Mouse (Mus musculus): ENCODE results near the gene Galntl5. TPM values are rescaled to one million over a fixed set of nuclear protein-coding genes. Genes with fewer than 3 reads are reported as not detected.
"Not testable (repeated sequence)": the region's sequence is repeated elsewhere in the genome, so short reads cannot be mapped to it uniquely, and the experiment has no call there.

Galntl5 gene
- polyA plus RNA-seq, 1 experiment, result not detected

- Histone ChIP-seq H3K4me3 (replicated peaks; ENCODE audit: extremely low read depth, low read depth, low read length) (no peak overlapping the region), H3K4me1 (ENCODE audit: control insufficient read depth, insufficient read depth, low read length) (no peaks in the 10 kb centered on the region)
- TF ChIP-seq CTCF (IDR thresholded peaks at IDR 0.05; ENCODE audit: insufficient read depth, low read length) (no peak), POLR2A (IDR thresholded peaks at IDR 0.05; ENCODE audit: borderline replicate concordance, extremely low read depth, low read depth, low read length) (no peak)
- WGBS, result 87% methylated on average over 3 of the region's 3 CpGs
- DNase-seq, result no peak
Observed at GRCm38 (mm10) chr5:25163938-25164337, 17.3 kb upstream of the Galntl5 start.

DNA sequence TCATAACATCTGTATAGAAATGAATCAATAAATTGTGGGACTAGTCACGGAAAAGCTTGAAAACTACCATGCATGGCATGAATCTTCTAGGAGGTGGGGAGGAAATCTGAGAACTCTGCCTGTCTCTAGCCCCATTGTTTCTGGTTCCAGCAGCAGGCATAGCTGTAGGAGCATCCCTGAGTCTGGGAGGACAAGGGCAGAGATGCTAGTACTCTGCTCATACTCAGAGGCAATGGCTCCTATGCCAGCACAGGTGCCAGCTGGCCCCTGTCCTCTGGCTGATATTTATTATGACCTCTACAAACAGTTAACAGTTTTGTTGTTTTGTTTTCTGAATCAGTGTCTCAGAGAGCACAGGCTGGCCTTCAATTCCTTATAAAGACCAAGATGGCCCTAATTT is 16.9 kb upstream of the Galntl5 start:
- no peak for DNase-seq
- Histone ChIP-seq H3K4me1 (ENCODE audit: control insufficient read depth, insufficient read depth, low read length) (no peaks in the 10 kb centered on the region), H3K4me3 (replicated peaks; ENCODE audit: extremely low read depth, low read depth, low read length) (no peak overlapping the region)
- 87% methylated on average over 1 of the region's 1 CpGs for WGBS
- TF ChIP-seq CTCF (IDR thresholded peaks at IDR 0.05; ENCODE audit: insufficient read depth, low read length), result no peak
- no peak for TF ChIP-seq POLR2A (IDR thresholded peaks at IDR 0.05; ENCODE audit: borderline replicate concordance, extremely low read depth, low read depth, low read length)

DNA sequence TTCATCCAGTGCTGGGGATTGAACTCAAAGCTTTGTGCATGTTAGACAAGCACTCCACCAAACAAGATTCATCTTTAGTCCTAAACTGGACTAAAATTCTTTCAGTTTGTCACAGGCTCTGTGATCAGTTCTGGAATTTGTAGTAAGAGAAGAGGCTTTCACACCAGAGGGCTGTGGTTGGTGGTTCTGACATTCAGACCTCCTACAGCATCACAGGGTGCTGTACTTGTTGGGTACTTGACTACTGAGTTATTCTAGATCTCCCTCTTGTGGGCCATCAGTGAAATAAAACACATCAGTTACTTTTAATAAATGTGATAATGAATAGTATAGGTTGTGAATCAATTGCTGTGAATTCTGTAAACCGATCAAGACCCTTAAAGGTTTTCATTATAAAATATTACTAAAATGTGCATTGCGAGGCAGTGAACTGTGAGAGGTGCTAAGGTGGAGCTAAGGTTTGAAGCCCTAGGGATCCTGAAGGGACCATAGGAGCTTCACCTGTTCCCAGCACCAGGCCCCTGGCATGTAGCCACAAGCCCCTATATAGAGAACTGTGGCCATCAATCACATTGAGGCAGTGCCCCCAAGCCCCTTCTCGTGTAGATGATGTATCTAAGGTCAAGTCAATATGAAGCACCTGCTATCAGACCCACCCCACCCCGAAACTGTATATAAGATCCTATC is 16.0 kb upstream of the Galntl5 start:
- H3K4me1 ChIP-seq (ENCODE audit: control insufficient read depth, insufficient read depth, low read length), result no peaks in the 10 kb centered on the region
- no peak overlapping the region for H3K4me3 ChIP-seq (replicated peaks; ENCODE audit: extremely low read depth, low read depth, low read length)
- no peak for TF ChIP-seq CTCF (IDR thresholded peaks at IDR 0.05; ENCODE audit: insufficient read depth, low read length)
- TF ChIP-seq POLR2A (IDR thresholded peaks at IDR 0.05; ENCODE audit: borderline replicate concordance, extremely low read depth, low read depth, low read length), result no peak
- no peak for DNase-seq
- WGBS, result 80% methylated on average over 4 of the region's 4 CpGs

DNA sequence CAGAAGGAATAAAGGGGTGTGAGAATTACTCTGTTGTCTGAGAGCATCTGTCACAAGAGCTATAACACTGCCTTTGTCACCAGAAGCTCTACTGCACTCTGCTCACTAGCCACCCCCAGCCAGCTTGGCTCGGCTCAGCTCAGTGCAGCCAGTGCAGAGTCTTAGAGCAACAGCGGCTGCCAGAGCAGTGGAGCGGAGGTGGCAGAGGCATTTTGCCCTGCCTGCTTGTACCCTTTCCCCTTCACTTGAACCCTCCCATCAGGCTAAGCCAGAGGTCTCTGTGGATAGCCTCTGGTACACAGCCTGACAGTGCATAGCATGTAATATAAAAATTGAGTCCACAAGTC is 15.5 kb upstream of the Galntl5 start:
- no peak for DNase-seq
- WGBS, result 83% methylated on average over 3 of the region's 3 CpGs
- no peaks in the 10 kb centered on the region for H3K4me1 ChIP-seq (ENCODE audit: control insufficient read depth, insufficient read depth, low read length)
- H3K4me3 ChIP-seq (replicated peaks; ENCODE audit: extremely low read depth, low read depth, low read length), result no peak overlapping the region
- TF ChIP-seq CTCF (IDR thresholded peaks at IDR 0.05; ENCODE audit: insufficient read depth, low read length) (no peak), POLR2A (IDR thresholded peaks at IDR 0.05; ENCODE audit: borderline replicate concordance, extremely low read depth, low read depth, low read length) (no peak)

DNA sequence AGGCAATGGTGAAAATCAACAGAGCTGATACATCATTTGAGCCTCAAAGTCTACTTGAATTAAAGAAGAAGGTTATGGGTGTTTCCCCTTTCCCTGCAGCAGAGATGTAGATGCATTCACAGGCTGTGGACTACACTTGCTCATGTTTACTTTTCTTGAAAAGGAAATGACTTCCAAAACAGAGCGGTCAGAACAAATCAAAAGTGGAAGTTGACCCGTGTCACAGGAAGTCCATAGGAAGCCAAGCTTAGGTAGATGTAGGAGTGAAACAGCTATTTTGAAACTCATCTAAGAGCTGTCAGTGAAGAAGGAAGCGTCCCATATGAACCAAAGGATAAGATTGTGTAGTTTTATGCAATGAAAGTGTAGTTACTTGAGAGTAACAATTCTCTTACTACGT is 14.6 kb upstream of the Galntl5 start:
- 35% methylated on average over 4 of the region's 4 CpGs for WGBS
- no peak for TF ChIP-seq CTCF (IDR thresholded peaks at IDR 0.05; ENCODE audit: insufficient read depth, low read length)
- TF ChIP-seq POLR2A (IDR thresholded peaks at IDR 0.05; ENCODE audit: borderline replicate concordance, extremely low read depth, low read depth, low read length), result no peak
- H3K4me1 ChIP-seq (ENCODE audit: control insufficient read depth, insufficient read depth, low read length), result no peaks in the 10 kb centered on the region

DNA sequence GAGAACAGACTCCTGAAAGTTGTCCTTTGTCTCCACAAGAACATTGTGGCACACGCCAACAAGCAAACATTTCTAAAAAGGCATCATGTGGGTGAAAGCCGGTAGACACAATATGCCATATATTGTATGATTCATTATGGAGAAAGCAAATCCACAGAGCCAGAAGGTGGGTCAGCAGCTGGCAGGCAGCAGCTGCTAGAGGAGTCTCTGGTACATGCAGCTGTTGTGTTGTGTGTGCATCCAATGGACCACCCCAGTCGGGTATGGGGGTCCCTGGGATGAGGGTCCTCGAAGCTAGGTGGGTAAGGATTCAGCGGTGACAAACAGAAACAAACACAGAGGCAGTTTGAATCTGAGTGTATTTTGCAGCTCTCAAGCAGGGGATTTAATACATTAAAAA is 3.3 kb upstream of the Galntl5 start:
- H3K4me1 ChIP-seq (ENCODE audit: control insufficient read depth, insufficient read depth, low read length); H3K4me3 ChIP-seq (replicated peaks; ENCODE audit: extremely low read depth, low read depth, low read length); DNase-seq: not testable (repeated sequence)
- WGBS, result 81% methylated on average over 5 of the region's 5 CpGs

More for the DNA sequence above, 14.6 kb upstream of the Galntl5 start:
- no peak overlapping the region for H3K4me3 ChIP-seq (replicated peaks; ENCODE audit: extremely low read depth, low read depth, low read length)
- DNase-seq, result no peak

GRCm38 (mm10) chr5:25178543-25178942 is 2.7 kb upstream of the Galntl5 start:
- 86% methylated on average over 4 of the region's 4 CpGs for WGBS
- not testable (repeated sequence) for DNase-seq

DNA sequence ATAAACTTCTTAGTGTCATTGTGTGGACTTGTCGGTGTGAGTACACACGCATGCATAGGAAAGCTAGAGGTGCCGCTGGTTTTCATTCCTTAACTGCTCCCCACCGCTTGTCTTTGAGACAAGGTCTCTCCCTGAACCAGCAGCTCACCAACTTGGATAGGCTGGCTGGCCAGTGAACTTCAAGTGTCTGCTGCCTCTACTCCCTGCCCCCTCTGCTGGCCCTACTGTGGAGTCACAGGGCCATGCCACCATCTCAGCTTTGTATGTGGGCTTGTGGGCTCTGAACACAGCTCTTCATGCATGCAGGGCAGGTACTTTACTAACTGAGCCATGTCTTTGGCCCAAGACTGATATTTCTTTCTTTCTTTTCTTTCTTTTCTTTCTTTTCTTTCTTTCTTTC is 2.0 kb upstream of the Galntl5 start:
- 97% methylated on average over 4 of the region's 4 CpGs for WGBS
- Histone ChIP-seq H3K4me1 (ENCODE audit: control insufficient read depth, insufficient read depth, low read length) (no peaks in the 10 kb centered on the region), H3K4me3 (replicated peaks; ENCODE audit: extremely low read depth, low read depth, low read length) (no peak overlapping the region)
- no peak for DNase-seq
- TF ChIP-seq POLR2A (IDR thresholded peaks at IDR 0.05; ENCODE audit: borderline replicate concordance, extremely low read depth, low read depth, low read length) (no peak), CTCF (IDR thresholded peaks at IDR 0.05; ENCODE audit: insufficient read depth, low read length) (no peak)

More at GRCm38 (mm10) chr5:25178543-25178942, 2.7 kb upstream of the Galntl5 start:
- H3K4me3 ChIP-seq (replicated peaks; ENCODE audit: extremely low read depth, low read depth, low read length); H3K4me1 ChIP-seq (ENCODE audit: control insufficient read depth, insufficient read depth, low read length): not testable (repeated sequence)

- TF ChIP-seq POLR2A (IDR thresholded peaks at IDR 0.05; ENCODE audit: borderline replicate concordance, extremely low read depth, low read depth, low read length) (no peak), CTCF (IDR thresholded peaks at IDR 0.05; ENCODE audit: insufficient read depth, low read length) (no peak)
- WGBS, result 88% methylated on average over 3 of the region's 3 CpGs
Observed at GRCm38 (mm10) chr5:25179936-25180488, 1.2 kb upstream of the Galntl5 start.

DNA sequence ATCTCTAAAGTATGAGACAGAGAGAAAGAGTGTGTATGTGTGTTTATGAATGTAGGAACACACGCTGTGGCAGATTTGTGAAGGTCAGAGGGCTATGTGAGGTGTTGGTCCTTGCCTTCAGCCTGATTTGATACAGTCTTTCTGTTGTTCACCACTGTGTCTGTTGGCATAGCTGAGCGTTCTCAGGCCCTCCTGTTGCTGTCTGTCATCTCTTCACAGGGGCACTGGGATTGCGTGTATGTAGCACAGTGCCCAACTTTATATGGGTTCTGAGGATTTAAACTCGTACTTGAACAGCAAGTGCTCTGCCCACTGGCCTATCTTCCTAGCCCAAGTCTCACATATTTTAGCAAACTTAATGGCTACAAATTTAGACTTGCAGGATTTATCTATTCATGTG is 2.3 kb downstream of the Galntl5 start:
- Histone ChIP-seq H3K4me1 (ENCODE audit: control insufficient read depth, insufficient read depth, low read length) (no peaks in the 10 kb centered on the region), H3K4me3 (replicated peaks; ENCODE audit: extremely low read depth, low read depth, low read length) (no peak overlapping the region)
- TF ChIP-seq CTCF (IDR thresholded peaks at IDR 0.05; ENCODE audit: insufficient read depth, low read length) (no peak), POLR2A (IDR thresholded peaks at IDR 0.05; ENCODE audit: borderline replicate concordance, extremely low read depth, low read depth, low read length) (no peak)
- no peak for DNase-seq
- WGBS, result 90% methylated on average over 4 of the region's 4 CpGs

More at GRCm38 (mm10) chr5:25179936-25180488, 1.2 kb upstream of the Galntl5 start:
- DNase-seq, result no peak
- no peaks in the 10 kb centered on the region for H3K4me1 ChIP-seq (ENCODE audit: control insufficient read depth, insufficient read depth, low read length)
- no peak overlapping the region for H3K4me3 ChIP-seq (replicated peaks; ENCODE audit: extremely low read depth, low read depth, low read length)

All from lung, adult 2 months (tissue).